Mouse (Mus musculus) embryonic facial prominence, embryonic 11.5 days (tissue): ENCODE results near the gene Capn1. TPM values are rescaled to one million over a fixed set of nuclear protein-coding genes. Genes with fewer than 3 reads are reported as not detected.

ENCODE experiments used
- ATAC-seq: fragments of 200-750 bp; cut with Nextera tagmentation; replicated peaks from 2 replicates; pipeline ENCODE4 v1.8.0; 2017; ENCODE audit warnings: low read depth; ENCODE audit not compliant: insufficient number of reproducible peaks, low FRiP score, low TSS enrichment
- DNase-seq: peaks from one replicate; pipeline ENCODE4 v3.0.0-alpha.2; 2015; ENCODE audit warnings: low spot score
- H3K27ac ChIP-seq: fragments of 300-500 bp; sonication (generic); replicated peaks from 2 replicates; pipeline ENCODE4 v1.5.1; 2014; ENCODE audit warnings: mild to moderate bottlenecking, low read depth, low read length, control low read depth
- H3K27me3 ChIP-seq: fragments of 300-500 bp; sonication (generic); 2 replicates; pipeline ENCODE4 v1.6.1; 2014; ENCODE audit warnings: mild to moderate bottlenecking, low read length, moderate library complexity, mixed read lengths; ENCODE audit not compliant: control insufficient read depth, insufficient read depth
- H3K36me3 ChIP-seq: fragments of 300-500 bp; sonication (generic); replicated peaks from 2 replicates; pipeline ENCODE4 v1.6.1; 2014; ENCODE audit warnings: low read depth, mild to moderate bottlenecking, low read length, moderate library complexity, mixed read lengths; ENCODE audit not compliant: control insufficient read depth, insufficient read depth
- H3K4me1 ChIP-seq: fragments of 300-500 bp; sonication (generic); 2 replicates; pipeline ENCODE4 v1.6.1; 2014; ENCODE audit warnings: low read length, mixed read lengths; ENCODE audit not compliant: control insufficient read depth, insufficient read depth
- H3K4me2 ChIP-seq: fragments of 300-500 bp; sonication (generic); 2 replicates; pipeline ENCODE4 v1.6.1; 2014; ENCODE audit warnings: low read depth, mild to moderate bottlenecking, control low read depth, low read length, moderate library complexity
- H3K4me3 ChIP-seq: fragments of 300-500 bp; sonication (generic); 2 replicates; pipeline ENCODE4 v1.5.1; 2014; ENCODE audit warnings: low read depth, low read length, control low read depth
- H3K9ac ChIP-seq: fragments of 300-500 bp; sonication (generic); replicated peaks from 2 replicates; pipeline ENCODE4 v1.6.1; 2014; ENCODE audit warnings: mild to moderate bottlenecking, control low read depth, low read length
- H3K9me3 ChIP-seq: fragments of 300-500 bp; sonication (generic); replicated peaks from 2 replicates; pipeline ENCODE4 v1.6.1; 2016; ENCODE audit warnings: mild to moderate bottlenecking, low read length, inconsistent platforms, mixed read lengths; ENCODE audit not compliant: control insufficient read depth
- WGBS: fragments of 180-500 bp; shearing (Covaris S2); extraction: QIAGEN DNeasy Blood & Tissue Kit; methylation state at CpG from one replicate; pipeline ENCODE4 v1.1.7; 2014; 5-methylcytosine and 5-hydroxymethylcytosine counted together
- polyA plus RNA-seq: library from polyadenylated mRNA; unstranded; fragments of >200 nt; fragmentation: Nextera tagmentation; extraction: Ambion mirVana; gene quantifications from 2 replicates; pipeline ENCODE4 v1.2.1, GENCODE M21; 2014

Capn1 gene
- polyA plus RNA-seq, 1 experiment from 2014 or later, result 4.5 TPM

DNA sequence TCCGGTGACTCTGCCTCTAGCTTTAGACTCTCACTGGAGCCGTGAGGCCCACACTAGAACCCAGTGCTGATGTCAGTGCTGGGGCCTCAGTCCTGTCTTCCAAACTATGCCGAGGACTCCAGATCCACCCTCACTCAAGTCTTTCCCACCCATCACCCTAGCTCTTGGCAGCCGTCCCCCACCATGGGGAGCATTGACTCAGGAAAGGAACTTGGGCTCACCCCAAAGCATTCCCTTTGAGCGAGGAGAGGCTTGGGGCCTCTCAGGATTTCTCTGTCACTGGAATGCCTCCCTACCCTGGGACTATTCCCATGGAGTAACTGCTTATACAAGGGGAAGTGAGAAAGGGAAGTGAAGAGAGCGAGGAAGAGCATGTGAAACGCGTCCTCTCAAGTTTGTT lies 69.8 kb downstream of the Capn1 start:
- no peak overlapping the region for H3K9ac ChIP-seq
- no peak for ATAC-seq
- H3K36me3 ChIP-seq, result no peaks in the 10 kb centered on the region; the same call in 1 of the 2 replicates
- H3K4me3 ChIP-seq, result no peak overlapping the region
- no peak overlapping the region for H3K27ac ChIP-seq
- no peak for DNase-seq
- whole genome bisulfite sequencing, result 87% methylated on average over 8 of the region's 8 CpGs
- H3K4me1 ChIP-seq, result no peaks in the 10 kb centered on the region
- H3K9me3 ChIP-seq, result no peaks in the 10 kb centered on the region
- H3K27me3 ChIP-seq, result no peaks in the 10 kb centered on the region
- no peak overlapping the region for H3K4me2 ChIP-seq

DNA sequence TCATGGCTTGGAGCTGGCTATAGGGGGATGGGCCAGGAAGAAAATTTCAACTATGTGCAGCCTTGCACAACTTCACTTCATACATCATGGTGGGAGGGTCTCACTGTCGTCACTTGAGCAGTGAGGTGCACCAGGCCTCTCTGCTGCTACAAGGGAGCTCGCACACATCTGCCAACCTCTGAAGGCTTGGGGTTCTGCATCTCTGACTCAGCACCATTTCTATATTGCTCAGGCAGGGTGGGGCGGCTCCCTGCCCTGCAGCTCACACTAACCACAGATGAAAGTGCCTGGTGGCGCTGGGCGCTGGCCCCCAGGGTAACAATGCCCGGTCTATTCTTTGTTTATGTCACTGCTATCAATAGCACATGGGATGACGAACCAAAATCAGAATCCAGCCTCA lies 70.7 kb downstream of the Capn1 start:
- no peak overlapping the region for H3K4me3 ChIP-seq
- WGBS, result 85% methylated on average over 7 of the region's 7 CpGs
- H3K36me3 ChIP-seq, result no peaks in the 10 kb centered on the region; the same call in none of the 2 replicates
- H3K4me1 ChIP-seq, result no peaks in the 10 kb centered on the region
- no peak overlapping the region for H3K27ac ChIP-seq
- ATAC-seq (no peak), DNase-seq (no peak)
- no peak overlapping the region for H3K9ac ChIP-seq
- no peaks in the 10 kb centered on the region for H3K27me3 ChIP-seq
- no peak overlapping the region for H3K4me2 ChIP-seq
- H3K9me3 ChIP-seq, result no peaks in the 10 kb centered on the region

DNA sequence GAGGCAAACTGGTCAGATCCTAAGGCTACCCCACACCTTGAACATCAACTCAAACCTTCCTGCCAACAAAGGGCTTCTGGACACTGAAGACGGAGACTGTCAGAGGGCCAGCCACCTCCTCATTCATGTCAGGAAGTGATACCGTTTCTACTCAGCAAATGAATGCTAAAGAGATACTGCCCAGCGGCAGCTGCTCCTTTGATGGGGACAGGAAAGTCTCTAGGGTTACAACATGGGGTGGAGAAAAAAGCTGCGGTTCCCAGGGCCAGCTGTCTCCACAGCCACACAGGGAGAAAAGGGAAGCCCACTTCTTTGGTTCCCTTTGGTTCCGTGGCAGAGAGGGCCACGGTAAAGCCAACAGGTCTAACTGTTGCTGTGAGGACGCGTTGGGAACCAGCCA lies 71.6 kb downstream of the Capn1 start:
- Histone ChIP-seq H3K36me3 (no peaks in the 10 kb centered on the region; the same call in none of the 2 replicates), H3K9me3 (no peaks in the 10 kb centered on the region), H3K27ac (no peak overlapping the region), H3K27me3 (no peaks in the 10 kb centered on the region), H3K4me3 (no peak overlapping the region), H3K4me2 (no peak overlapping the region), H3K4me1 (no peaks in the 10 kb centered on the region), H3K9ac (no peak overlapping the region)
- DNase-seq (no peak), ATAC-seq (no peak)
- WGBS, result 77% methylated on average over 8 of the region's 8 CpGs

DNA sequence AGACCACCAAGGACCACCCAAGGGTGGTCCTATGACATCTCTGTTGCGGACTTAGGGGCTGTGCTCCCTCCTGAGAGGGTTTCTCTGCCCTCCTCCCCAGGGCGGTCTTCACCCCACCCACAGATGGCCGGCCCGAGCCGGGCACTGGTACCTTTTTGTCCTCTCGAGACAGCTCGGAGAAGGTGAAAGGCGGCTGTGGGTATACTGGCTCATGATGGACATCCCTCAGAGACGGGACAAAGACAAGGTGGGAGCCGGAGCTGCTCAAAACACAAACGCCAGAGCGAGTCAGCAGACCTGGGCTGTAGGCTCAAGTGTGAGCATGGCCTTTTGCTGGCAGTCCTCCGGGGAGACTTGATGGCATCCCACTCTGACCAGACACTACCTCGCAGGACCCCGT lies 72.3 kb downstream of the Capn1 start:
- DNase-seq (no peak), ATAC-seq (no peak)
- H3K27ac ChIP-seq, result no peak overlapping the region
- no peaks in the 10 kb centered on the region; the same call in none of the 2 replicates for H3K36me3 ChIP-seq
- no peaks in the 10 kb centered on the region for H3K4me1 ChIP-seq
- WGBS, result 94% methylated on average over 15 of the region's 15 CpGs
- H3K4me2 ChIP-seq, result no peak overlapping the region
- no peak overlapping the region for H3K4me3 ChIP-seq
- no peaks in the 10 kb centered on the region for H3K9me3 ChIP-seq
- H3K9ac ChIP-seq, result no peak overlapping the region
- no peaks in the 10 kb centered on the region for H3K27me3 ChIP-seq

DNA sequence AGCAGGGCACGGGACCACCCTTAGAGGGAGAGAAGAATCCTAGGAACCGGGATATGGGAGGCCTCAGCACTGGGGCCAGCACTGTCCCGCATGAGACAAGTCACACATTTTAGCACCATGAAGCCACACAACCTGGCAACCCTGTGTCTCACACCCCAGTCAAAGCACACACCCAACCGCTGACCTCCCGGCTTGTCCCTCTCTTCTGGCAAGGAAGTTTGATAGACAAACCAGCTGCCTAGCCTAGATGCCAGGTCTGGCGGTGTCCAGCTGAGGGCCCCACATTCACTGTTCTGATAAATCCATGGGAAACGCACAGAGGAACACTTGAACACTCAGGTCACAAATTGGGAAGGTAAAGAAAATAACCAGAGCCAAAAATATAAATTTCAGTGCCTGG lies 73.1 kb downstream of the Capn1 start:
- ATAC-seq, result no peak
- Histone ChIP-seq H3K36me3 (no peaks in the 10 kb centered on the region; the same call in none of the 2 replicates), H3K4me1 (no peaks in the 10 kb centered on the region), H3K9ac (no peak overlapping the region), H3K27ac (no peak overlapping the region), H3K4me2 (no peak overlapping the region), H3K9me3 (no peaks in the 10 kb centered on the region), H3K27me3 (no peaks in the 10 kb centered on the region), H3K4me3 (no peak overlapping the region)
- WGBS, result 93% methylated on average over 7 of the region's 7 CpGs
- DNase-seq, result no peak

DNA sequence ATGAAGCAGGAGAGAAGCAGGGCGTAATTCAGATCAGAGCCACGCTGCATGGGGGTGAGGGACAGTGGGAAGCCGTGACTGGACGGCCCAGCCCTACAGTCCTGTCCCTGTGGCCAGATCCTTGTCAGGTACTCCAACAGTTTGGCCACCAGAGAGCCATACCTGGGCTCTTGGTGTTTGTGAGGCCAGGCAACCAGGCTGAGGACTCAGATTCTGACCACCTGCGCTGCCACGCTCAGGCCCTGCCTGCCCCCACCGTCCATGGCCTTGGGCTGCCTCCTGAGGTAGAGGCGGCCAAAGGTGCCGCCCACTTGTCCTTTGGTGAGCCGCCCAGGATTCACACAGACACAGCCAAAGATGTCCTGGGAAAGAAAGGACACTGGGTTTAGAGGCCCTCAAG lies 75.0 kb downstream of the Capn1 start:
- Histone ChIP-seq H3K4me3 (no peak overlapping the region), H3K36me3 (no peaks in the 10 kb centered on the region; the same call in none of the 2 replicates), H3K27ac (no peak overlapping the region), H3K9me3 (no peaks in the 10 kb centered on the region), H3K27me3 (no peaks in the 10 kb centered on the region), H3K4me1 (no peaks in the 10 kb centered on the region), H3K9ac (no peak overlapping the region), H3K4me2 (no peak overlapping the region)
- ATAC-seq (no peak), DNase-seq (no peak)
- 95% methylated on average over 10 of the region's 10 CpGs for WGBS

DNA sequence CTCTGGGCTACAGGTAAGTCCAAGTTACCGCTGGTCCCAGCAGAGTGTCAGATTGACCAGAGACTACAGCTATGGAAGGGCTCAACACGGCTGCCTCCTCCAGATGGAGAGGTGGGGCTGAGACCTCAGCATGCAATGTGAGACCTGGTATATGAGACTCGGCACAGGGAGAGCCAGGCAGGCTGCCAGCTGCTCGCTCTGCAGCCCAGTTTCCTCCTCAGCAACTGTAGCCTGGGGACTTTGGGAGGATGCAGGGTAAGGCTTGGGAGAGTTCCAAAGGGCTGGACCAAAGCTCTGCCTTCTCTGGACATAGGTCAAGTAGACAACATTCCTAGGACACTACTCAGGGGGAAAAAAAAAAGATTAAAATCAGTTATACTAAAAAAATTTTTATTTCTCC lies 75.5 kb downstream of the Capn1 start:
- H3K4me3 ChIP-seq, result no peak overlapping the region
- H3K4me1 ChIP-seq, result no peaks in the 10 kb centered on the region
- DNase-seq (no peak), ATAC-seq (no peak)
- H3K36me3 ChIP-seq, result no peaks in the 10 kb centered on the region; the same call in none of the 2 replicates
- no peaks in the 10 kb centered on the region for H3K27me3 ChIP-seq
- H3K9me3 ChIP-seq, result no peaks in the 10 kb centered on the region
- H3K9ac ChIP-seq, result no peak overlapping the region
- no peak overlapping the region for H3K27ac ChIP-seq
- 73% methylated on average over 4 of the region's 4 CpGs for WGBS
- no peak overlapping the region for H3K4me2 ChIP-seq

DNA sequence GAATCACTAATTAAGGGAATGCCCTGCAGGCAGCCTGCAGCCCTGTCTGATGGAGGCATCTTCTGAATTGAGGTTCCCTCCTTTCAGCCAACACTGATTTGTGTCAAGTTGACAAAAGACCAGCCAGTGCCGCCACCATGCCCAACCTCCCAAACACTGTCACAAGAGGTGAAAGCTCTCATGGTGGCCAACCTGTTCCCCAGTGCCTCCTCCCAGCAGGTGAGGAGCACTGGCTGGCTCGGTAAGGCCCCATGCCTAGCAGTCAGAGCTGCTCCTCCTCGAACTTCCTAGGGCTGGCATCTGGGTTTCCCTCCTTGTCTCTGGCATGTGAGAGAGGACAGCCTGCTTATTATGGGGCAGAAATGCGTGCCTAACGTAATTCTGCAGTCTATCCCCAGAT lies 76.0 kb downstream of the Capn1 start:
- Histone ChIP-seq H3K4me3 (no peak overlapping the region), H3K27me3 (no peaks in the 10 kb centered on the region), H3K27ac (no peak overlapping the region), H3K36me3 (no peaks in the 10 kb centered on the region; the same call in none of the 2 replicates), H3K4me1 (no peaks in the 10 kb centered on the region), H3K9ac (no peak overlapping the region), H3K9me3 (no peaks in the 10 kb centered on the region), H3K4me2 (no peak overlapping the region)
- DNase-seq (no peak), ATAC-seq (no peak)
- WGBS, result 86% methylated on average over 5 of the region's 5 CpGs
